Mouse (Mus musculus): ENCODE data around the gene Pptc7.

Gene Pptc7

DNA sequence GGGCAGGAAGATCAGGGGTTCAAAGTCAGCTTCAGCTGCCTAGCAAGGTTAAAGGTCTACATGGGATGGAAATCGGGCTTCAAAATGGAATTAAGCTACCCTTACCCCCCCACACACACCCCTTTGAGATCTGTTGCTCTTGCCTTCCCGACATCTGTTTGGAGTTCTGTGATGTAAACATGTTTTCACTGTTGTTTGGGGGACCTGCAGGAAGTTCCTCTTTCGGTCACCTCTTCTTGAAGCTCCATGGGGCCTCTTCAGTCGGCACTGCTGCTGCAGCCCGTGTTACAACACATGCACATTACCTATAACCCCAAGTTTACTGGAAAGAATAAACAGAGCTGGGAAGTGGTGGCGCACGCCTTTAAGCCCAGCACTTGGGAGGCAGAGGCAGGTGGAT lies 17.0 kb upstream of the Pptc7 start:
- no peak for DNase-seq (ENCODE audit: low read depth, low spot score)

DNA sequence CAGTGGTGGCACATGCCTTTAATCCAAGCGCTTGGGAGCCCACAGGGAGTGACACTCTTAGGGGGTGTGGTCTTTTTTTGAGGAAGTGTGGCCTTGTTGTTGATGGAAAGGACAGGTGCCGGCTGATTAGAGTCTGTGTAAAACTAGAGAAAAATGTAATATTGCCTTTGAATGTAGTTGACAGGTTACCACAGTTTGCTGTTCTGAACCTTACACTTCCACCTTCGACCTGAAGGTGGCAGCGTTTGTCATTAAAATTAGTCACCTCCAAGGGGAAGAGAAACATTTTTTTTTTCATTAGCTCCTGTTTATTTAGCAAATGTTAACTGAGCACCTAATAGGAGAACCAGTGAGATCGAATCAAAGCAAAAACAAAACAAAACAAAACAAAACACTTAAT lies 16.3 kb upstream of the Pptc7 start:
- no peak for DNase-seq (ENCODE audit: low read depth, low spot score)

GRCm38 (mm10) chr5:122268858-122269604 lies 15.1 kb upstream of the Pptc7 start:
- no peak for DNase-seq (ENCODE audit: low read depth, low spot score)

DNA sequence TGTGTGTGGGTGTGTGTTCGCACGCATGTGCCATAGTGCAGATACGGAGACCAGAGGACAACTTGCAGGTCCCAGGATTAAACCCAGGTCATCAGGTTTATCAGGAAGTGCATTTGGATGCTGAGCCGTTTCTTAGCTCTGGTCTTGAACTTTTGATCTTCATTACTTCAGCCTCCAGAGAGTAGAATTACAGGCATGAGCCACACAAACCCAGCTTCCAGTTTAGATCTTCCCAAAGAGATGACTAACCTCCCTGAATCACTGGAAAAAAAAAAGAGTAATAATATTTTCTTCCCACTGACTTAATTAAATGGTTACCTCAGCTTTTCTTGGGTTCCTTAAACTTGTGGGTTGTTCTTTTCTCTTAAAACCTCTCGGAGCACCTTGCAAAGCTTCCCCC lies 11.3 kb upstream of the Pptc7 start:
- DNase-seq (ENCODE audit: low read depth, low spot score) = no peak

DNA sequence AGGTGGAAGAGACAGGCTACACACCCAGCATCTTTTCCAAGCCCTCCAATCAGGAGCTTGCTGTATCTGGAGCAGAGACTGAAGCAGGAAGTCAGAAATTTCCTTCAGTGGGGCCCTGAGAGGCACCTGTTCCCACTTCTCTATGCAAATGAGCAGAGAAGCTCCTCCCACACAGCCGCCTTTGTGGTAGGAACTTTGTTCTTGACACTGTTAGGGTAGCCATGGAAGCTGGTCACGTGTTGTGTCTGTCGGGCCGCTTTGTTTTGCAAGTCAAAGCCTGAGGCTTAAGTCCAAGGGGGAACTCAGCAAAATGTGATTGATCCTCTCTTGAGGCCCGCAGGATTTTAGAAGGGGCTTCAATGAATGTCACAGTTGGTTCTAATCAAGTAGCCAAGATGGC lies 9.4 kb upstream of the Pptc7 start:
- no peak for DNase-seq (ENCODE audit: low read depth, low spot score)

GRCm38 (mm10) chr5:122278946-122279345 lies 5.2 kb upstream of the Pptc7 start:
- DNase-seq (ENCODE audit: low read depth, low spot score) = no peak

- no peak for DNase-seq (ENCODE audit: low read depth, low spot score)
Observed at GRCm38 (mm10) chr5:122279799-122280421, 4.3 kb upstream of the Pptc7 start.

DNA sequence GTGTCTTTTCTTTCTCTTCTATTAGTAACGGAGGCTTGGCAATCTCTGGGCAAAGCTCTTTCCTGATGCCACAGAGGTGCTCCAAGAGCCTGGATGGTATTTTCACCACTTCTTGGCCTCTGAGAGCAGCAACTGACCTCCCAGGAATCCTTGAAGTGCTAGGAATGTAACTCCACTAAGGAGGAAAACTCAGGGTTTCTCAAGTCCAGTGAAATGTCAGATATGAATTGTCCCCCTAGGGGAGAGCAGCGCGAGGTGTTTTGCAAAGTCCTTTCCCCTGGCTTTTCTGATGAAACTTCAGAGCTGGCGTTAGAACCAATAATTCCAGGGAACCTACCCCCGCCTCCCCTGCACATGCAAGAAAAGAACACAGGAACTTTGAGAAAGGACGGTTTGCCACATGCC lies 3.7 kb upstream of the Pptc7 start:
- no peak for DNase-seq (ENCODE audit: low read depth, low spot score)

GRCm38 (mm10) chr5:122280827-122281462 lies 3.2 kb upstream of the Pptc7 start:
- DNase-seq (ENCODE audit: low read depth, low spot score) = no peak

GRCm38 (mm10) chr5:122283828-122284182 lies 360 bp upstream of the Pptc7 start:
- no peak for DNase-seq (ENCODE audit: low read depth, low spot score)

DNA sequence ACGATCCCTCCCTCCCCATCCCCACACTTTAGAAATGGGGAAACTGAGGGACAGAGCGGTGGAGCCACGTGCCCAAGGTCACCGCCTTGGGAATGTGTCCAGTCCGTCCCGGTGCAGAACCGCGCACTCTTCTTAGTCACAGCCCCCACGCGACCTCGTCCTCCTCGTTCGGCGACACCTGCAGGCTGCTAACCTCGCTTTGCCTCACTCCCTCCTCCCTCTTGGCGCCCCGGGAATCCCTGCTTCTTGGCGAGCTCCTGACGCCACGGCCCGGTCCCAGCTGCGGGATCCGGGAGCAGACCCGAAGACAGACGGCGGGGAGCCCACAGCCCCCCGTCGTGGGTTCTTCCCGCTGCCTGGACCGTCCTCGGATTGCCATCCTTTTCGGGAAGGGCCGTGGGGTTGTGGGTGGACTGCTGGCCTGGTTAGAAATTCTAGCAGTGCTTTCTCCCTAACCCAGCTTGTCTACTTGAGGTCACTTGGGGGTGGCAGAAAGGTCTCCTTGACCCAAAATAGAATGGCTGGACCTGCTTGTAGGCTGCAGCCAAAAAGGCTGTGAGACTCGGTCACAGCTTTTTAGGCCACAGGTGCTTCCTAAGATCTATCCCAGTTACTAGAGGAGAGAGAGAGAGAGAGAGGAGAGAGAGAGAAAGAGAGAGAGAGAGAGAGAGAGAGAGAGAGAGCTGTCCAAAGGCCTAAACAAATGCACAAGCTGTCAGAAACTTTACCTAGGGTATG lies 1.0 kb downstream of the Pptc7 start:
- DNase-seq (ENCODE audit: low read depth, low spot score) = no peak

DNA sequence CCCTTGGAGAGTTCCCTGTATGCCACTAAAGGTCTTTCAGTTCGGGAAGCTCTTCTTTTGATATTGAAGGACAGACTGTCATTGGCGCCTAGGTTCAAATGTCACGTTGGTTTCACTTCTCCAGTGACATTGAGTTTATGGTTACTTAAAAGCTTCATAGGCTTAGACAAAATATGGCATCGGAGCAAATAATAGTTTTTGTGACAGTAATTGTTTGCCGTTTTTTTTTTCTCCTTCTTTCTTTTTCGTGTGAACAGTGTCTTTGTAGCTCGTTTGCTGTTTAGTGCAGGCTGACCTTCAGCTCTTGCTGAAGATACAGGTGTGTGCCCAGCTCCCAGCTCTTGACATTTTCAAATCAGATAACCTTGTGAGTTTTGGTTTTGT lies 1.6 kb downstream of the Pptc7 start:
- DNase-seq (ENCODE audit: low read depth, low spot score) = no peak

- no peak for DNase-seq (ENCODE audit: low read depth, low spot score)
Observed at GRCm38 (mm10) chr5:122286191-122286590, 2.0 kb downstream of the Pptc7 start.

- DNase-seq (ENCODE audit: low read depth, low spot score) = no peak
Observed at GRCm38 (mm10) chr5:122287026-122287425, 2.9 kb downstream of the Pptc7 start.

GRCm38 (mm10) chr5:122288147-122288811 lies 4.1 kb downstream of the Pptc7 start:
- no peak for DNase-seq (ENCODE audit: low read depth, low spot score)

- no peak for DNase-seq (ENCODE audit: low read depth, low spot score)
Observed at GRCm38 (mm10) chr5:122291149-122291548, 7.0 kb downstream of the Pptc7 start.

DNA sequence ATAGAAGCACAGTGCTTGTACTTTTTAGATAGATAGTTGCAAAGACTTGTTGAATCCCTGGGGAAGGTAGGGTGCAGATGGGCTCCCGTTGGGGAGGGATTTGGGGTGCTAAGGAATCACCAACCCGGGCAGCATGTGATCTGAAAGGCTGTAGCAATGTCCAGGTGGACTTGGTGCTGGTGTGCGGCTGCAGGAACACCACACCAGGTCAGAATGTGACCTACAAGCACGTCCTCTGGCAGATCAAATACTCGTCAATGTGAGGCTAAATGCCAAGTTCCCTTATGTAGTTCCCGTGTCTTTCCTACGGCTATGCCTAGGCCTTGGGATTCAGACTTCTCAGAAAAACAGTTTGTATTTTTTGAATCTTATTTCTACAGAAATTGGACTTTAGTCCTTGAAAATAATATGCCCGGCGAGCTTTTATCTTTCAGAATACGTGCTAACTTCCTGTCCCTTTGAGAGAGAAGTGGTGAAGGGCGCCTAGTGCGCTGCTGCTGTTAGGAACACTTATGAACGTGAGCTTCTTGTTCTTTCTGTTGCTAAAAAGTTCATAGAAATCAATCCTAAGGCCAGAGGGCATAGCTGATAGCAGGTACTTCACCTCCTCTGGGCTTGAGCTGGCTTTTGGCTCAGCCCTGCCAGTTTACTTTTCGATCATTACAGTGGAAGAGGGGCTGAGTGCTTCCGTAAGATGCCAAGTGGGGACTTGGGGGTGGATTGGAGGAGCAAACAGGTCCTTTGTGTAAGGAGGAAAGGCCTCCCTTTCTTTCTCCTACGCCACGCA lies 7.6 kb downstream of the Pptc7 start:
- DNase-seq (ENCODE audit: low read depth, low spot score) = no peak

DNA sequence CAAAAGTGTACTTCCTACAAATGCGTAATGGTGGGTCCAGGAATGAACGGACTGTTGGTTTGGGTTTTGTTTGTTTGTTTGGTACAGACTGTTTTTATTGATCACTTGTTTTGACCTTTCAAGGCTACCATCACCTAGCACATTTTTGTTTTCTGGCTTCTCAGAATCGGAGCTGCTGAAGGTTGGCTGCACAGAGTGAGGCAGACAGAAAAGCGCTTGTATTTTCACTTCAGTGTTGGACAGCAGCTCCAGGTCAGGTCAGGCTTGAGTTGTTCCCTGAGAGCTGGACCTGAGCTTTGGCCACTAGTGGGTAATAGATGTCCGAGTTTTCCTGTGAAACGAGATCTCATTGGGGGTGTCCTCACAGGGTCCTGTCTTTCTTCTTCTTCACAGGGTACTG lies 9.0 kb downstream of the Pptc7 start:
- no peak for DNase-seq (ENCODE audit: low read depth, low spot score)

- DNase-seq (ENCODE audit: low read depth, low spot score) = no peak
Observed at GRCm38 (mm10) chr5:122294219-122294735, 10.1 kb downstream of the Pptc7 start.

GRCm38 (mm10) chr5:122295113-122295935 lies 11.2 kb downstream of the Pptc7 start:
- no peak for DNase-seq (ENCODE audit: low read depth, low spot score)

Data from embryo, embryonic 11.5 days (tissue).